Mouse (Mus musculus) megakaryocyte, embryonic 14.5 days (primary cell): Measurements from ENCODE around the gene Lmbrd2. TPM values are rescaled to one million over a fixed set of nuclear protein-coding genes. Genes with fewer than 3 reads are reported as not detected.
"Not testable (repeated sequence)": the region's sequence is repeated elsewhere in the genome, so short reads cannot be mapped to it uniquely, and the experiment has no call there.

Source experiments
- H3K27me3 ChIP-seq: replicated peaks from 2 replicates; pipeline ENCODE3; 2012; ENCODE audit warnings: inconsistent platforms
- H3K36me3 ChIP-seq: replicated peaks from 2 replicates; pipeline ENCODE3; 2012; ENCODE audit warnings: low read length, inconsistent platforms, mixed read lengths
- H3K4me1 ChIP-seq: 2 replicates; pipeline ENCODE4 v1.6.1; 2012; ENCODE audit warnings: inconsistent platforms
- H3K4me3 ChIP-seq: replicated peaks from 2 replicates; pipeline ENCODE3; 2012; ENCODE audit warnings: moderate library complexity, mild to moderate bottlenecking, inconsistent platforms
- H3K9me3 ChIP-seq: 2 replicates; pipeline ENCODE4 v1.6.1; 2012; ENCODE audit warnings: inconsistent platforms
- FLI1 ChIP-seq: IDR thresholded peaks from 2 replicates; pipeline ENCODE4 v1.6.1; 2012; ENCODE audit warnings: low read length, inconsistent platforms, mixed read lengths
- GATA1 ChIP-seq: IDR thresholded peaks from 3 replicates; pipeline ENCODE4 v1.6.1; 2012; ENCODE audit warnings: mixed read lengths, low read length, inconsistent platforms, borderline replicate concordance
- polyA plus RNA-seq: library from polyadenylated mRNA; stranded (reverse); fragments of >175 nt; gene quantifications from 2 replicates; pipeline ENCODE4 v1.2.3, GENCODE M21; 2012; ENCODE audit warnings: low replicate concordance; ENCODE audit not compliant: insufficient read depth

Lmbrd2 gene
- polyA plus RNA-seq, 1 experiment: 0.44 TPM

GRCm38 (mm10) chr15:9132693-9133443 lies 7.5 kb upstream of the Lmbrd2 start:
- Histone ChIP-seq H3K4me1 (peaks cover 39% of the 10 kb centered on the region), H3K9me3 (no peaks in the 10 kb centered on the region), H3K36me3 (peaks cover 85% of the 10 kb centered on the region), H3K27me3 (no peaks in the 10 kb centered on the region), H3K4me3 (no peak overlapping the region)
- TF ChIP-seq FLI1 (no peak), GATA1 (no peak)

- TF ChIP-seq FLI1 (no peak), GATA1 (no peak)
- Histone ChIP-seq H3K36me3 (peaks cover 71% of the 10 kb centered on the region), H3K4me3 (no peak overlapping the region), H3K4me1 (peaks cover 48% of the 10 kb centered on the region), H3K27me3 (no peaks in the 10 kb centered on the region), H3K9me3 (no peaks in the 10 kb centered on the region)
Observed at GRCm38 (mm10) chr15:9134891-9135507, 5.4 kb upstream of the Lmbrd2 start.

- Histone ChIP-seq H3K4me3 (peak overlapping the region; percentile 98), H3K36me3 (peaks cover 38% of the 10 kb centered on the region), H3K9me3 (no peaks in the 10 kb centered on the region), H3K27me3 (no peaks in the 10 kb centered on the region), H3K4me1 (peaks cover 50% of the 10 kb centered on the region)
- no peak for TF ChIP-seq GATA1
- TF ChIP-seq FLI1: no peak
Observed at GRCm38 (mm10) chr15:9139447-9139846, 903 bp upstream of the Lmbrd2 start.

GRCm38 (mm10) chr15:9140684-9141171 lies 378 bp downstream of the Lmbrd2 start:
- Histone ChIP-seq H3K4me1 (peaks cover 47% of the 10 kb centered on the region), H3K36me3 (peaks cover 33% of the 10 kb centered on the region), H3K9me3 (no peaks in the 10 kb centered on the region), H3K27me3 (no peaks in the 10 kb centered on the region), H3K4me3 (peak overlapping the region; percentile 98)
- TF ChIP-seq FLI1: no peak
- TF ChIP-seq GATA1: no peak

DNA sequence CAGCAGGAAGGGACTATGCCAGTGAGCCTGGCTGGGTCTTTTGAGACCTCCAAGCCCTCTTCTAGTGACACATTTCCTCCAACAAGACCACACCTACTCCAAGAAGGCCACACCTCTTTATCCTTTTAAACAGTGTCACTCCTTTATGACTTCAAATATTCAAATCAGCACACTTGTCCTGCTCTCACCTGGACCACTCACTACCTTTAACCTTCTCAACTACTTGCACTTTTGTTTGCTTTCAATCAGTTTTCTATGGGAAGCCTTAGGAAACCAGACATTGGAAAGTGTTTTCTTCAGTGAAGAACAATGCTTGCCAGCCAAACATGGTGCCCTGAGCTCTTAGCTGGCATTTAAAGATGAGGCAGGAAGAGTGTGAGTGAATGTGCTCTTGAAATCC lies 15.0 kb downstream of the Lmbrd2 start, which contains the start of gene Skp2:
Gene Skp2 (minus strand): TSS at position 101 of the 400 bp plus-strand sequence.
- Histone ChIP-seq H3K27me3 (no peaks in the 10 kb centered on the region), H3K4me1 (peaks cover 29% of the 10 kb centered on the region), H3K4me3 (no peak within 1 kb of the TSS), H3K9me3 (no peaks in the 10 kb centered on the region), H3K36me3 (peaks cover 77% of the 10 kb centered on the region)
- TF ChIP-seq GATA1: no peak
- TF ChIP-seq FLI1: no peak

DNA sequence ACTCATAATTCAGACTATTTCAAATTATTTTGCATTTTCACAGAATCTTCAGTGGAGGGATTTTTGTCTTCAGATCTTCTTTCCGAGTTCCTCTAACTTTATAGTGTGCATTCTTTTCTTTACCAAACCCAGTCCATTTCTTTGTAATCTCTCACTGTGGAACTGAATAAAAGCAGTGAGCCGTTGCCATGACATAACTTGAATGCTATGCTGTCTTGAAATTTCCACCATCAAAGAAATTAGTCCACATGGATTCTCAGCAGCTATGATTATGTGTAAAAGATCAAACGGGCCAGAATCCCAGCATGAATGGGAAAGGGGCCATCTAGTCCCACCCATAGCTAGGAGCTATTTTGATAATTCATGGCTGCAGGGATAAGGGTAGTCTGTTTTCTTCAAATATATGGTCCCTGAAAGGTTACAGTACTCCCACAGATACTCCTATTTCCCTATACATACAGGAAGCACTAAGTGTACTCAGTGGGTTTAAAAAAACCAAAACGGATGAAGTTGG lies 22.3 kb downstream of the Lmbrd2 start:
- H3K4me3 ChIP-seq: no peak overlapping the region
- TF ChIP-seq FLI1: no peak
- TF ChIP-seq GATA1: no peak
- peaks cover 68% of the 10 kb centered on the region for H3K36me3 ChIP-seq
- H3K27me3 ChIP-seq: no peaks in the 10 kb centered on the region
- no peaks in the 10 kb centered on the region for H3K4me1 ChIP-seq
- no peaks in the 10 kb centered on the region for H3K9me3 ChIP-seq

- Histone ChIP-seq H3K27me3 (no peaks in the 10 kb centered on the region), H3K4me1 (no peaks in the 10 kb centered on the region), H3K9me3 (no peaks in the 10 kb centered on the region), H3K4me3 (no peak overlapping the region), H3K36me3 (peaks cover 69% of the 10 kb centered on the region)
- TF ChIP-seq FLI1: no peak
- no peak for TF ChIP-seq GATA1
Observed at GRCm38 (mm10) chr15:9164125-9164524, 23.8 kb downstream of the Lmbrd2 start.

GRCm38 (mm10) chr15:9177038-9177437 lies 36.7 kb downstream of the Lmbrd2 start:
- H3K36me3 ChIP-seq: peaks cover 64% of the 10 kb centered on the region
- H3K9me3 ChIP-seq: no peaks in the 10 kb centered on the region
- TF ChIP-seq GATA1: no peak
- TF ChIP-seq FLI1: no peak
- H3K4me3 ChIP-seq: no peak overlapping the region
- peaks cover 10% of the 10 kb centered on the region; the same call in 1 of the 2 replicates for H3K4me1 ChIP-seq
- no peaks in the 10 kb centered on the region for H3K27me3 ChIP-seq

- no peaks in the 10 kb centered on the region for H3K9me3 ChIP-seq
- H3K4me3 ChIP-seq: no peak overlapping the region
- peaks cover 3% of the 10 kb centered on the region; the same call in 1 of the 2 replicates for H3K4me1 ChIP-seq
- H3K27me3 ChIP-seq: no peaks in the 10 kb centered on the region
- peaks cover 68% of the 10 kb centered on the region for H3K36me3 ChIP-seq
- TF ChIP-seq FLI1: no peak
Observed at GRCm38 (mm10) chr15:9183995-9184394, 43.6 kb downstream of the Lmbrd2 start.

- peaks cover 4% of the 10 kb centered on the region; the same call in 1 of the 2 replicates for H3K4me1 ChIP-seq
- H3K27me3 ChIP-seq: no peaks in the 10 kb centered on the region
- H3K9me3 ChIP-seq: no peaks in the 10 kb centered on the region
- peaks cover 62% of the 10 kb centered on the region for H3K36me3 ChIP-seq
- TF ChIP-seq GATA1: no peak
- TF ChIP-seq FLI1: no peak
- H3K4me3 ChIP-seq: no peak overlapping the region
Observed at GRCm38 (mm10) chr15:9189796-9190195, 49.4 kb downstream of the Lmbrd2 start.

- H3K4me3 ChIP-seq, H3K9me3 ChIP-seq, H3K27me3 ChIP-seq, H3K4me1 ChIP-seq: not testable (repeated sequence)
- H3K36me3 ChIP-seq: peaks cover 57% of the 10 kb centered on the region
Observed at GRCm38 (mm10) chr15:9192685-9193084, 52.3 kb downstream of the Lmbrd2 start.
